Mouse (Mus musculus) cerebellum, postnatal 14 days (tissue): ENCODE measurements at regions not wholly inside any gene's neighbourhood (a gene's known extent, or its start where the extent isn't known, plus 50 kb on each side); places are given as distances from the start of the nearest gene placed in this dataset.

Experiments
- DNase-seq, 2 experiments: peaks; one replicate each; pipeline ENCODE4 v3.0.0; 2021; ENCODE audit warnings: mixed read lengths in 2 of 2

DNA sequence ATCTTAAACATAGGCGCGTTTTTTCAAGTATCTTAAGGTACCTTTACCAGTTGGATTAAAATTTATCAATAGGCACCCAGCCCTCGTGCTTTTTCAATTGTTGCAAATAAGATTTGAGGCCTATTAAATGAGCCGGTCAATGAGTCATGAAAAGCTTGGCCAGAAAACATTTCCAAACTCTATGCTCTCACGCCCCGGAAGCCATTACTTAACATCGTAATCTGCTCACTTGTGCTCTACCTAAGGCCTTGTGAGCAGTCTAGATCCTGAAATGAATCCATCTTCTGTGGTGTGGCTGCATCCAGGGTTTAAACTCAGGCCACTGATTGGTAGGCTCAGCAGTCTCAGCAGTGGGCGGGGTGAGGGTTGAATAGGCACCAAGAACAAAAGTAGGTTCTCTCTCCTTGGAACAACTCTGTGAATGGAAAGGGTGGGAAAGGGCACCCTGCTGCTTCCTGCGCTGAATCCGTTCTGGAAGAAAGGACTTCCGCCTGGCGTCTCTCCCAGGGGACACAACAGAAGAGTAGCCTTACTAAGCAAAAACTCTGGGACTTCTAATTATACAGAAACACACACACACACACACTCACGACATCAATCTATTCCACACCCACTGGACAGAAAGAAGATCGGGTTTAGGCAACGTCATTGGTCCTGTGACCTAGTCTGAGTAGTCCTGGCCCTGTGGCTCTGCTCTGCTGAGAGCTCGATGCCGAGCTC lies 53.4 kb upstream of the Fmnl2 start:
- DNase-seq: peak; percentile 30 to 40

DNA sequence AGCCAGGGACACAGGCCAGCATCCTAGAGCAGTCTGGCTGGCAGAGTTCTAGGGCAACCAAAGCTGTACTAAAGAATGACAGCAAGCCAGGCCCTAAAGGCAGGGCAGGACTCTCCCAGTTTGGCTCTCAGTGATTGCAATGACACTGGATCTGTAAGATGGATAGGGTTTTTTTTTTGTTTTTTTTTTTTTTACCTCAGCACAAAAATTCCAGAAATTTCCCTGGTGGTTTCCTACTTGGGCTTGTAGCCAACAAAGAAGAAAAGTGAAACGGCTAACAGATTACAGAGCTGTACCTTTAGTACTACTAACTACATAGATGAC lies 52.9 kb upstream of the Fmnl2 start:
- peak in 1 of 2 experiments; percentile 29 for DNase-seq

DNA sequence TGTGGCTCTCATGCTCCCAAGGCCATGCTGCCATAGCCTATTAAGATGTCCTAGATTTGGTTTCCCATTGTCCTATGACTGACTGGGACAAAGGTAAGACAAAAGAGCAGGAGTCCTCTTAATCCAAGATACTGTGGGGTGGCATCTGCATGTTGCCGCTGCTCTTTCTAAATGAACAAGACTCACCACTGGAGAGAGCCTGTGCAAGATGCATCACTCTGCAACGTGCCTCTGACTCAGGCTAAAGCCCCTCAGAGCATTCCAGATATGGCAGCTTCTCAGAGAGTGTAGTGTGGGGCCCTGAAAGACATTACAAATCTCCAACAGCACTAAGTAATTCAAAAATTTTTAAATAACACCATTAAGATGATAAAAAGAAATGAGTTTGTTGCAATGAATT lies 49.8 kb upstream of the Fmnl2 start:
- DNase-seq: no peak
